Mouse (Mus musculus): ENCODE results near the gene St6gal1.
A peak's percentile ranks its signal among the peaks of the same experiment; 100 is the strongest.

DNA sequence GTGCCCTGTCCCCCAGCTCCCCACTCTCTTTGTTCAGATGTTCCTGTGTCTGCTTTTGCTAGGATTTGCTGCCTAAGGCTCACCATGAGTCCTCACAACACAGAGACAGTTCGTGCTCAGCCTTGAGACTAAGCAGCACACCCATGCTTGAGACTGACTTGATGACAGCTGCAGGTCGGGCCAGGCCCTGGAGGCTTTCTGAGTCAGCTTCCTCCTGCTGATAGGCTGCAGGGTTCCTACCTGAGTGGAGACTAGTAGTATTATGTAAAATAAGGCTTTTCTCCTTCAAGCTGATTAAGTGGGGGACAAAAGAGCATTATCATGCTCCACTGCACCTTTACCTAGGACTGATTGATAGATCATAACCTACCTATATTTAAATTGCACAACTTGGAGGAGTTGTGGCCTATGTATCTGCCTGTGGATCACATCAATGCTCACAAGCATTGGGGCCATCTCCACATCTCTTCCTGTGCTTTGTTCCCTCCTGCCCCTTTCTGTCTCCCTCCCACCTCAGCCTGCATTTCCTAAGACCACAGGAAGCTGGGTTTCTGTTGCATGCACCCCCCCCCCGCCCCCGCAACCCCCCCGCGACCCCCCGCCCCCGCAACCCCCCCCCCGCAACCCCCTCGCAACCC, 37.7 kb downstream of the St6gal1 start:
- TF ChIP-seq POLR2A (IDR thresholded peaks at IDR 0.05; ENCODE audit: insufficient read length, low read depth) (no peak), CEBPB (IDR thresholded peaks at IDR 0.05; ENCODE audit: insufficient read depth, poor library complexity, severe bottlenecking) (no peak), MYOD1 (IDR thresholded peaks at IDR 0.05; ENCODE audit: control insufficient read depth in 1 of 3, insufficient read length in 2 of 3, low read depth in 2 of 3) (peak in 2 of 3 experiments; percentile 53 to 69), USF1 (IDR thresholded peaks at IDR 0.05; ENCODE audit: low read depth) (no peak), POLR2AphosphoS2 (IDR thresholded peaks at IDR 0.05; ENCODE audit: insufficient read length, low read depth) (no peak), TCF12 (IDR thresholded peaks at IDR 0.05; ENCODE audit: insufficient read depth, poor library complexity, severe bottlenecking) (no peak), MAX (IDR thresholded peaks at IDR 0.05; ENCODE audit: low read depth) (no peak), E2F4 (IDR thresholded peaks at IDR 0.05; ENCODE audit: insufficient read depth) (no peak)
